Mouse (Mus musculus) forebrain, embryonic 16.5 days (tissue): ENCODE measurements around the gene Tnfaip6. TPM values are rescaled to one million over a fixed set of nuclear protein-coding genes. Genes with fewer than 3 reads are reported as not detected.
"Not testable (repeated sequence)": the region's sequence is repeated elsewhere in the genome, so short reads cannot be mapped to it uniquely, and the experiment has no call there.

ENCODE experiments used
- ATAC-seq: fragments of 200-750 bp; cut with Nextera tagmentation; 2 replicates; pipeline ENCODE4 v1.8.0; 2017; ENCODE audit warnings: mild to moderate bottlenecking, moderate library complexity
- H3K27ac ChIP-seq: fragments of 300-500 bp; sonication (generic); 2 replicates; pipeline ENCODE4 v1.5.1; 2014; ENCODE audit warnings: low read length, control low read depth
- H3K27me3 ChIP-seq: fragments of 300-500 bp; sonication (generic); replicated peaks from 2 replicates; pipeline ENCODE4 v1.6.1; 2014; ENCODE audit warnings: low read length; ENCODE audit not compliant: control insufficient read depth, insufficient read depth
- H3K36me3 ChIP-seq: fragments of 300-500 bp; sonication (generic); 2 replicates; pipeline ENCODE4 v1.6.1; 2014; ENCODE audit not compliant: control insufficient read depth, insufficient read depth
- H3K4me1 ChIP-seq: fragments of 300-500 bp; sonication (generic); replicated peaks from 2 replicates; pipeline ENCODE4 v1.6.1; 2014; ENCODE audit warnings: low read length; ENCODE audit not compliant: control insufficient read depth, insufficient read depth
- H3K4me2 ChIP-seq: fragments of 300-500 bp; sonication (generic); 2 replicates; pipeline ENCODE4 v1.6.1; 2014; ENCODE audit warnings: mild to moderate bottlenecking, low read length, control low read depth
- H3K4me3 ChIP-seq: fragments of 300-500 bp; sonication (generic); replicated peaks from 2 replicates; pipeline ENCODE4 v1.5.1; 2014; ENCODE audit warnings: mild to moderate bottlenecking, low read length, control low read depth
- H3K9ac ChIP-seq: fragments of 300-500 bp; sonication (generic); replicated peaks from 2 replicates; pipeline ENCODE4 v1.6.1; 2014; ENCODE audit warnings: low read depth, low read length, control low read depth
- H3K9me3 ChIP-seq: fragments of 300-500 bp; sonication (generic); 2 replicates; pipeline ENCODE4 v1.6.1; 2016; ENCODE audit warnings: low read length; ENCODE audit not compliant: control insufficient read depth
- WGBS: fragments of 180-500 bp; shearing (Covaris S2); extraction: QIAGEN DNeasy Blood & Tissue Kit; methylation state at CpG from one replicate; pipeline ENCODE4 v1.1.7; 2014; 5-methylcytosine and 5-hydroxymethylcytosine counted together
- polyA plus RNA-seq: library from polyadenylated mRNA; unstranded; fragments of >200 nt; fragmentation: Nextera tagmentation; extraction: Ambion mirVana; gene quantifications from 2 replicates; pipeline ENCODE4 v1.2.1, GENCODE M21; 2015

Tnfaip6 gene
- 4.6 and 6.3 TPM in 2 replicates for polyA plus RNA-seq

DNA sequence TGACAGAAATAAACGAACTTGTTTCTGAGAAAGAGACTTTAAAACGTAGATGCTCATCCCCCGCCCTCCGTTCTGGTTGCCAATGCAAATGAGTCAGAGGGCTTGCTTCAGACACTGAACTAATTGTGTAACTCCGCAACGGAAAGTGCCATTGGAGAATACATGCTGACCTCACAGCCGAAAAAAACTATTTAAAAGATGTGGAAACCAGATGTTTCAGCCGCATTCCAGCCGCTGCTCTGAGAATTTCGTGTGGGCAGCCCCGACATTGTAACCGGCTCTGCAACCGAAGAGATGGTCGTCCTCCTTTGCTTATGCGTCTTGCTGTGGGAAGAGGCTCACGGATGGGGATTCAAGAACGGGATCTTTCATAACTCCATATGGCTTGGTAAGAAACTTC, at the start of gene Tnfaip6:
Gene Tnfaip6, plus strand, starts transcription at position 128 of the 400 bp plus-strand sequence.
- Histone ChIP-seq H3K27me3 (no peaks in the 10 kb centered on the region), H3K4me3 (peak within 1 kb of the TSS; percentile 46), H3K4me2 (peak within 1 kb of the TSS; percentile 66), H3K9me3 (no peaks in the 10 kb centered on the region), H3K27ac (no peak within 1 kb of the TSS), H3K36me3 (no peaks in the 10 kb centered on the region), H3K4me1 (peaks cover 10% of the 10 kb centered on the region; the same call in 1 of the 2 replicates), H3K9ac (peak within 1 kb of the TSS; percentile 52)
- ATAC-seq: peak; percentile 64
- under 1% methylated on average over 17 of the region's 17 CpGs for WGBS

GRCm38 (mm10) chr2:51989559-51989958, 48.2 kb upstream of the Tnfaip6 start:
- H3K4me3 ChIP-seq: no peak overlapping the region
- no peaks in the 10 kb centered on the region for H3K4me1 ChIP-seq
- no peak overlapping the region for H3K9ac ChIP-seq
- 96% methylated on average over 2 of the region's 2 CpGs for WGBS
- H3K27ac ChIP-seq: no peak overlapping the region
- H3K4me2 ChIP-seq: no peak overlapping the region
- no peak for ATAC-seq
- no peaks in the 10 kb centered on the region for H3K36me3 ChIP-seq
- H3K27me3 ChIP-seq: no peaks in the 10 kb centered on the region
- no peaks in the 10 kb centered on the region for H3K9me3 ChIP-seq

DNA sequence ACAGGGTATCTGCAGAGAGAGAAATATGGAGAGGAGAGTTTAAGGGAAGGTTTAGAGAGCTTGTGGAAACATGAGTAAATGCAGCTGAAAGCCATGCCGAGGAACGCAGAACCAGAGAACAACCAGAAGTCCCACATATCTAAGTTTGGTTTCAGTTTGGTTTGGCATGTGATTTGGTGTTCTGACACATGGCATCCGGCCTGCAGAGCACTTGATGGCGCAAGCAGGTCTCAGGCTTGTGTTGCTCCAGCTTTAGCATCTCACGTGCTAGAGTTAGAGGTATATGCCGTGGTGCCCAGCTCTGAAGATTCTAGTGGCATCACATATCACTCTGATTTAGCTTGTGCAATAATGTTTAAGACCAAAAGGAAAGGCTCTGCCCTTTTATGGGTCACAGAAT, 46.4 kb upstream of the Tnfaip6 start:
- H3K9me3 ChIP-seq: no peaks in the 10 kb centered on the region
- 91% methylated on average over 6 of the region's 6 CpGs for WGBS
- no peaks in the 10 kb centered on the region for H3K36me3 ChIP-seq
- H3K9ac ChIP-seq: no peak overlapping the region
- no peak overlapping the region for H3K4me2 ChIP-seq
- H3K4me3 ChIP-seq: no peak overlapping the region
- no peak for ATAC-seq
- H3K27me3 ChIP-seq: no peaks in the 10 kb centered on the region
- no peaks in the 10 kb centered on the region for H3K4me1 ChIP-seq
- H3K27ac ChIP-seq: no peak overlapping the region

DNA sequence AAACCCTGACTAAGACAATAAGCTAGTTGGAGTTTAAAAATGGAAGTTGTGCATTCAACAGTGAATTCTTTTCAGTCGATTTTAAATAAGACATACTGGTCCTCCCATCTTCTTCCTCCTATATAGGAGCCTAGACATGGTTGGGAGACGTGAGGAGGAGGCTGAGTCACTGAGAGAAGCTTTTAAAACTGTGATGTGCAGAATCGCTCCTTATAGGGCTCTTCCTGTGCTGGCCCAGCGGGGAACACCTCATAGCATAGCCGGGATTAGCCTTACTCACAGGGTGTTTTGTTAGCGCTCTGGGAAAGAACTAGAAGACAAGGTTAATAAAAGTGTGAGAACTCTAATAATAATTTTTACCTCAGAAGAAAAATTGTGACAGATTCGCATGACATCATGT, 37.8 kb upstream of the Tnfaip6 start:
- H3K4me2 ChIP-seq: no peak overlapping the region
- no peaks in the 10 kb centered on the region for H3K4me1 ChIP-seq
- WGBS: 61% methylated on average over 7 of the region's 7 CpGs
- no peak overlapping the region for H3K9ac ChIP-seq
- no peaks in the 10 kb centered on the region for H3K36me3 ChIP-seq
- H3K4me3 ChIP-seq: no peak overlapping the region
- no peaks in the 10 kb centered on the region for H3K27me3 ChIP-seq
- H3K9me3 ChIP-seq: no peaks in the 10 kb centered on the region
- H3K27ac ChIP-seq: no peak overlapping the region
- ATAC-seq: no peak

GRCm38 (mm10) chr2:52001521-52001920, 36.3 kb upstream of the Tnfaip6 start:
- Histone ChIP-seq H3K9me3 (no peaks in the 10 kb centered on the region), H3K4me1 (no peaks in the 10 kb centered on the region), H3K4me2 (no peak overlapping the region), H3K9ac (no peak overlapping the region), H3K27me3 (no peaks in the 10 kb centered on the region), H3K27ac (no peak overlapping the region), H3K36me3 (no peaks in the 10 kb centered on the region), H3K4me3 (no peak overlapping the region)
- 90% methylated on average over 8 of the region's 8 CpGs for WGBS
- no peak for ATAC-seq

GRCm38 (mm10) chr2:52002299-52002698, 35.5 kb upstream of the Tnfaip6 start:
- 96% methylated on average over 10 of the region's 10 CpGs for WGBS
- H3K27me3 ChIP-seq, H3K4me1 ChIP-seq, H3K36me3 ChIP-seq, H3K9me3 ChIP-seq, ATAC-seq, H3K4me2 ChIP-seq, H3K4me3 ChIP-seq, H3K27ac ChIP-seq, H3K9ac ChIP-seq: not testable (repeated sequence)

GRCm38 (mm10) chr2:52006380-52006779, 31.4 kb upstream of the Tnfaip6 start:
- H3K9ac ChIP-seq: no peak overlapping the region
- H3K9me3 ChIP-seq: no peaks in the 10 kb centered on the region
- no peaks in the 10 kb centered on the region for H3K27me3 ChIP-seq
- H3K36me3 ChIP-seq: no peaks in the 10 kb centered on the region
- ATAC-seq: no peak
- no peaks in the 10 kb centered on the region for H3K4me1 ChIP-seq
- no peak overlapping the region for H3K4me2 ChIP-seq
- no peak overlapping the region for H3K4me3 ChIP-seq
- 76% methylated on average over 3 of the region's 3 CpGs for WGBS
- no peak overlapping the region for H3K27ac ChIP-seq

GRCm38 (mm10) chr2:52011820-52012219, 26.0 kb upstream of the Tnfaip6 start:
- not testable (repeated sequence) for H3K4me3 ChIP-seq, H3K4me1 ChIP-seq, H3K9ac ChIP-seq, H3K9me3 ChIP-seq, H3K27ac ChIP-seq, ATAC-seq, H3K36me3 ChIP-seq, H3K27me3 ChIP-seq, H3K4me2 ChIP-seq
- 75% methylated on average over 3 of the region's 3 CpGs for WGBS

- Histone ChIP-seq H3K36me3 (no peaks in the 10 kb centered on the region), H3K4me2 (no peak overlapping the region), H3K4me1 (0 out of 2 replicates have a peak, but pooled peaks cover 4% of the 10 kb centered on the region), H3K4me3 (no peak overlapping the region), H3K9ac (no peak overlapping the region), H3K27ac (no peak overlapping the region), H3K9me3 (no peaks in the 10 kb centered on the region), H3K27me3 (no peaks in the 10 kb centered on the region)
- no peak for ATAC-seq
- WGBS: 75% methylated on average over 9 of the region's 9 CpGs
Measured at GRCm38 (mm10) chr2:52013306-52013820, 24.4 kb upstream of the Tnfaip6 start.

DNA sequence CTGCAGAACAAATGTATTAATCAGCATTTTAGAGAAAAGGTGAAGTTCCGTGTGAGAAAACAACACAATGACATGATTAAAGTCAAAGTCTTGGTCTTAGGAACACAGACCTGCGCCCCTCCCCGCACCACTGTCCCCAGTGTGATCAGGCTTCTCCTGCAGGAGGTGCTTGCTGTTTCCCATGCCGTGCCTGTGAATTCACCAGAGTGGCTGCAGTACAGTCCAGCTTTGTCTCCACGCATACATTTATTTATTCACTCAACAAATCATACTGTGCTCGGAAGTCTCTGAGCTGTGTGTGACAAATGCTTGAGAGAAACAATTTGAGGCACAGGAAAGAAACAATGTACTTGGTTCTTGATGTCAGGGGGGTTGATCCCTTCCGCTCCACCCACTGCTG, 21.4 kb upstream of the Tnfaip6 start:
- Histone ChIP-seq H3K9ac (no peak overlapping the region), H3K27me3 (no peaks in the 10 kb centered on the region), H3K4me3 (no peak overlapping the region), H3K9me3 (no peaks in the 10 kb centered on the region), H3K36me3 (no peaks in the 10 kb centered on the region), H3K4me1 (0 out of 2 replicates have a peak, but pooled peaks cover 4% of the 10 kb centered on the region), H3K4me2 (no peak overlapping the region), H3K27ac (no peak overlapping the region)
- 21% methylated on average over 7 of the region's 7 CpGs for WGBS
- no peak for ATAC-seq
